Mouse (Mus musculus) left cerebral cortex, postnatal 14 days (tissue): ENCODE results near the gene Lmtk3. TPM values are rescaled to one million over a fixed set of nuclear protein-coding genes. Genes with fewer than 3 reads are reported as not detected.

ENCODE experiments used
- DNase-seq, 2 experiments: peaks; one replicate each; pipeline ENCODE4 v3.0.0; 2021 to 2022; ENCODE audit warnings: low spot score in 2 of 2, mixed read lengths in 1 of 2
- intact Hi-C: fragments of 180-260 bp; cut with DNase I; formaldehyde crosslinking; loops from one replicate; pipeline ENCODE4 v1.15.1; 2025
- total RNA-seq, 2 experiments: library from RNA; stranded (reverse); gene quantifications; 2 replicates each; pipeline ENCODE4 v1.2.3; 2021

Gene Lmtk3
- total RNA-seq, 2 experiments from 2014 or later, result 261 to 275 TPM

GRCm38 (mm10) chr7:45775237-45775636 lies 8.3 kb upstream of the Lmtk3 start:
- no peak for DNase-seq
- intact Hi-C loops, result no loop called here

DNA sequence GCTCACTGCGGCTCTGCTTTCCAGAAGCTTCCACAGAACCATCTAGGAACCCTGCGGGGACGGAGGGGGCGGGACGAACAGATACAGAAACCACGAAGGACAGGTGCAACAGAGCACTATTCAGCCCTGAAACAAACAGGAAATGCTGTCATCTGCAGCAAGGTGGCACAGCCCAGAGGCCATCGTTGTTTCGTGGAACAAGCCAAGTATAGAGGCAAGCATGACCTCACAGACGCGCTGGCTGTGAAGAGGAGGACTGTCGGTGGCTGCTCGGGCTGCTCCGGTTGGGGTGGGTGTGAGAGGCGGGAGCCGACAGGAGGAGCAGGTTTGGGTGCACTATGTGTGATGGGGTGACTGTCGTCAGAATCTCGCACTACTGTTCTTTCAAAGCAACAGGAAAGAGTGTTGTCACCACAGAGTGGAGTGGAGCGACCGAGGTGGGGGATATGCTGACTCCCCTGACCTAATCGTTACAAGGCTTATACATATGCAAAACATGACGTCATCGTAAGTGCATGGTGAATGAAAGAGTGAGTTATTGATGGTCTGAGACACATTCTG lies 4.4 kb upstream of the Lmtk3 start:
- intact Hi-C loops, result no loop called here
- no peak for DNase-seq

- DNase-seq, result no peak
- intact Hi-C loops, result no loop called here
These were observed 1.3 kb upstream of the Lmtk3 start for GRCm38 (mm10) chr7:45782271-45782670.

GRCm38 (mm10) chr7:45784524-45785372 lies 1.2 kb downstream of the Lmtk3 start, which contains the start of gene Sult2b1:
Gene Sult2b1, minus strand, starts transcription at chr7:45784669.
- intact Hi-C loops, result no loop called here

GRCm38 (mm10) chr7:45785388-45786135 lies 2.0 kb downstream of the Lmtk3 start:
- DNase-seq, result no peak

More at GRCm38 (mm10) chr7:45784524-45785372, 1.2 kb downstream of the Lmtk3 start, which contains the start of gene Sult2b1:
- DNase-seq, result peak; percentile 96 to 98

GRCm38 (mm10) chr7:45786136-45786578 lies 2.6 kb downstream of the Lmtk3 start:
- intact Hi-C loops, result no loop called here
- DNase-seq, result no peak

More at GRCm38 (mm10) chr7:45785388-45786135, 2.0 kb downstream of the Lmtk3 start:
- intact Hi-C loops, result no loop called here

GRCm38 (mm10) chr7:45786661-45787413 lies 3.3 kb downstream of the Lmtk3 start:
- intact Hi-C loops, result no loop called here
- peak; percentile 70 to 85 for DNase-seq

DNA sequence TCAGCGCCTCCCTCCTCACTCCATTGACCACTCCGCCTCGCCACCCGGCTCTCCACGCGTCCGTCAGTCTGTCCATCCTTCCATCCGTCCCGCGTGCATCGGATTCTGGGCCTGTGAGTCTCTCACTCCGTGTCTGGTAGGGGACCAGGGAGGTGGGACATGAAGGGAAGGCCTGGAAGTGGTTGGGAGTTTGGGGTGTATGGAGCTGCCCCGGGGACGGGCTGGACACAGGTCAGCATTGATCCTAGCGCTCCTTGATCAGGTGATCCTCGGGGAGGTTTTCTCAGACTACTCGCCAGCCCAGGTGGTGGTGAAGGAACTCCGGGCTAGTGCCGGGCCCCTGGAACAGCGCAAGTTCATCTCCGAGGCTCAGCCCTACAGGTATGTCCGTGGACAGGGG lies 4.1 kb downstream of the Lmtk3 start:
- no peak for DNase-seq
- intact Hi-C loops, result no loop called here

- intact Hi-C loops, result no loop called here
- no peak for DNase-seq
These were observed 7.2 kb downstream of the Lmtk3 start for GRCm38 (mm10) chr7:45790721-45791120.

DNA sequence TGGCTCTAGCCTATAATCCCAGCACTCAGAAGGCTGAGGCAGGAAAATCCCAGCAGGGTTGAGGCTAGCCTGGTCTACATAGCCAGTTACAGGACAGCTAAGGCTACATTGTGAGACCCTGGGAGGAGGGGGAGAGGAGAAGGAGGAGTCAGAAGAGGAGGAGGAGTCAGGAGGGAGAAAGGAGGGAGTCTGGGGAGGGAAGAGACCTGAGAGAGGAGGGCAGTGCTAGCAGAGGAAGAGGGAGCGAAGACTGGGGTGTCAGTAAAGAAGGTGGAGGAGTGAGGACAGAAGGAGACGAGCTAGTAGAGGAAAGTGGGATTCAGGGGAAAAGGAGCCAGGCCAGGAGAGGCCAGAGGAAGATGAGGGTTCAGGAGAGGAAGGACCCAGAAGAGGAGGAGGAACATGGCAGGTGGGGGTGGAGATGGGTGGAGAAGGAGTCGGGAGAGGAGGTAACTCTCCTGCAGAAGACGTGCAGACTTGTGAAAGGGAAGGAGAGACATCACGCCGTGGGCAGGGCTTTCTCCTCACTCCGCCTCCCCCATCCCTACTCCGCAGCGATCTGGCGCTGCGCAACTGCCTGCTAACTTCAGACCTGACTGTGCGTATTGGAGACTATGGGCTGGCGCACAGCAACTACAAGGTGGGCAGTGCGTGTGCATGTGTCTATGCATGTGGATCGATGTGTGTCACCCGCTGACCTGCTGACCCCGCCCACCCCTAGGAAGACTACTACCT lies 8.4 kb downstream of the Lmtk3 start:
- peak in 1 of 2 experiments; percentile 39 for DNase-seq
- intact Hi-C loops, result no loop called here

- no peak for DNase-seq
- intact Hi-C loops, result no loop called here
These were observed 9.7 kb downstream of the Lmtk3 start for GRCm38 (mm10) chr7:45793240-45793639.

- no peak for DNase-seq
- intact Hi-C loops, result no loop called here
These were observed 10.5 kb downstream of the Lmtk3 start for GRCm38 (mm10) chr7:45793969-45794585.

DNA sequence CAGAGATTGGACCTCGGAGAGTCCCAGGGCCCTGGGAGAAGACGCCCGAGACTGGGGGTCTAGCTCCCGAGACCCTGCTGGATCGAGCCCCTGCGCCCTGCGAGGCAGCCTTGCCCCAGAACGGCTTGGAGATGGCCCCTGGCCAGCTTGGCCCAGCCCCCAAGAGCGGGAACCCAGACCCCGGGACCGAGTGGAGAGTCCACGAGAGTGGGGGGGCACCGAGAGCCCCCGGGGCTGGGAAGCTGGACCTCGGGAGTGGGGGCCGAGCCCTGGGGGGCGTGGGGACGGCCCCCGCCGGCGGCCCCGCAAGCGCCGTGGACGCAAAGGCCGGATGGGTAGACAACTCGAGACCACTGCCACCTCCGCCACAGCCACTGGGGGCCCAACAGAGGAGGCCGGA lies 11.4 kb downstream of the Lmtk3 start:
- intact Hi-C loops, result no loop called here
- no peak for DNase-seq

GRCm38 (mm10) chr7:45796950-45797349 lies 13.4 kb downstream of the Lmtk3 start:
- DNase-seq, result no peak
- intact Hi-C loops, result no loop called here

DNA sequence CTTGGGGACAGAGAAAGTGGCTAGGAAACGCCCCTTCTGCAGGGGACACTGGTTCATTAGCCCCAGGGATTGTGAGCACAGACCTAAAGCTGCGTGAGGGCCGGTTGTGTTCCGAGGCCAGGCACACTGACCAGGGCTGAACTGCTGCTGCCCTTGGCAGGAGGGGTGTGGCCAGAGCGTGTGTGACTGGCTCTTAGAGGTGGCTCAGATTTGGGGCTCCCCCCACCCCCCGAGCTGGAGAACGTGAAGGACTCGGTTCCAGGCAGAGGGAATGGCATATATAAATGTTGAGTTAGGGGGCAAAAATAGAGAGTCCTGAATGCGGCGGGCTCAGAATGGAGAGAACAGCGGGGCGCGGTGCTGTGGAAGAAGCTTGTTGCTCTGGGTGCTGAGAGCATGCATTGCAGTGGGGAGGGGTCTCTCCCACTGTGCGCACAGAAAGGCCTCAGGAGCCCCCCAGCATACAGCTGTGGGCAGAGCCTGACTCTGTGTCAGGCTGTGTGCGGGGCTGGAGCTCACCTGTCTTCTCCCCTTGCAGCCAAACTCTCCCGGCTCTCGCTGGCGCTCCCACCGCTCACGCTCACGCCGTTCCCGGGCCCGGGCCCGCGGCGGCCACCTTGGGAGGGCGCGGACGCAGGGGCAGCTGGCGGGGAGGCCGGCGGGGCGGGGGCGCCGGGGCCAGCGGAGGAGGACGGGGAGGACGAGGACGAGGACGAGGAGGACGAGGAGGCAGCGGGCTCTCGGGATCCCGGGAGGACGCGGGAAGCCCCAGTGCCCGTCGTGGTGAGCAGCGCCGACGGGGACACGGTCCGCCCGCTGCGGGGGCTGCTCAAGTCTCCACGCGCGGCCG lies 14.3 kb downstream of the Lmtk3 start:
- intact Hi-C loops, result no loop called here
- DNase-seq, result no peak

- intact Hi-C loops, result no loop called here
- DNase-seq, result no peak
These were observed 14.9 kb downstream of the Lmtk3 start for GRCm38 (mm10) chr7:45798511-45798836.

DNA sequence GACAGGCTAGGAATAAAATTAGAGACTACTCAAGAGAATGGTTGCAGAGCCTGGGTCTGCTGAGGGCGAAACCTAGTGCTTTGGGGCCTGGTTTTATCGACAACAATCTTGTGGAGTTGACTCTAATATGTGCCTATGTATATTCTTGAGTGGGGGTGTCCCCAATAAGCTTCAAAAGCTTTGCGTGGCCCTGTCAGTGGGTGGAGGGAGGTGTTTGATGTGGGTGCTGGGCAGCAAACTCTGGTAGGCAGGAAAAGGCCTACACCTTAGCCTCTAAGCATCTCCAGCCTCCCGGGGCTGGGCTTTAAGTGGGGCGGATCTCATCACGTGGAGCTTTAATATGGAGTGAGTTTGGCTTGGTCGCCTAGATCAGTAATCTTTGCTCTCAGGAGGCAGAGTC lies 15.4 kb downstream of the Lmtk3 start:
- intact Hi-C loops, result no loop called here
- DNase-seq, result no peak

GRCm38 (mm10) chr7:45800001-45800400 lies 16.5 kb downstream of the Lmtk3 start:
- DNase-seq, result no peak
- intact Hi-C loops, result no loop called here
